Comparison of ENCODE assay signal across 11 mouse cellular contexts in the genomic region with DNA sequence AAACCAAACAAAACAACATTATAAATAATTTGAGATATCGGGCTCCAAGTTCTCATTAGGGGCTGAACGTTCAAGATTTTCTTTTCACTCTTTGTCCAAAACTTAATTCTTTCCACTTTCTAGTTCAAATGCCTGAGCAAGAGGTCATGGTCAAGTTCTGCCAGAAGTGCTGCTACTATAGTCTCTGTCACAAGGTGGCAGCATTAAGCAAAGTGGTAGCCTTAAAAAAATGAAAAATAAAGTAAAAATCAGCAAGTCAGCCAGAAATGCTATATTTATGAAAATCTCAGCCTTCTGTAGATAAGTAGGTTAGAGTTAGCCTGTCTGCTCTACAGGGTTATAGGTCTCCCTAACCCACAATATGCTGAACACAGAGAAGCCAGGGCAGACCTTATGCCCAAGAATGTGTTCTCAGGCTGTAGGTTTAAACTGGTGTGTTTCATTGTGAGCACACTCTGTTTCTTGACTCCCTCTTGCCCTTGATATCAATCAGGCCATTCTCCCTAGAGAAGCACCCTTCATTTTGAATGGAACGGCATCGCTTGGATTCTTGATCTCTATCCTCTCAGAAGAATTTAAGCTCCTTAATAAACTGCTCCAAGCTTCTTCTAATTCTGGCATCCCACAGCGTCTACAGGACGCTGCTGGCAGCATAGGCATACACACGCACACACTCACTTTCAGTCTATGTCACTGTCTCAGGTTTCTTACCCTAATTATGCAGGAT.
DNase-seq lines count a peak whose midpoint lies in the region; ATAC-seq and TF ChIP-seq lines count a peak whose summit lies in the region.
"Had no signal": no experiment of that assay in that cellular context is flagged by ENCODE, and none has a peak within 500 bp of the region (broad histone marks: within the 10 kb centered on the region; RNA-seq: fewer than 3 reads in every experiment).

No protein-coding gene starts in this region.

- no peaks in the 10 kb centered on the region for H3K27me3 ChIP-seq in kidney, embryonic 14.5 days (ENCODE audit: control insufficient read depth, insufficient read depth, low read length)
- H3K27me3 ChIP-seq: megakaryocyte, embryonic 14.5 days had no signal

- 69% methylated on average over 7 of the region's 7 CpGs for WGBS in kidney, embryonic 14.5 days

- no peaks in the 10 kb centered on the region for H3K4me1 ChIP-seq in kidney, embryonic 14.5 days (ENCODE audit: control insufficient read depth, insufficient read depth, low read length)
- no peaks in the 10 kb centered on the region for H3K4me1 ChIP-seq in ES-E14 (ENCODE audit: control insufficient read depth in 2 of 2, insufficient read depth in 2 of 2, low read length in 2 of 2, poor library complexity in 1 of 2)
- H3K4me1 ChIP-seq: megakaryocyte, embryonic 14.5 days had no signal

- no peak overlapping the region for H3K27ac ChIP-seq in kidney, embryonic 14.5 days (ENCODE audit: low read depth, low read length)
- no peak overlapping the region for H3K27ac ChIP-seq in ES-E14 (ENCODE audit: insufficient read depth, low read depth, low read length, poor library complexity, severe bottlenecking)
- peak overlapping the region; percentile 48 for H3K27ac ChIP-seq in left cerebral cortex, adult 2 months

- ATAC-seq in kidney, embryonic 14.5 days (ENCODE audit: low FRiP score, low TSS enrichment): no peak

- peak; percentile 75 for TF ChIP-seq CTCF in left cerebral cortex, adult 2 months (IDR thresholded peaks at IDR 0.05)

- in situ Hi-C loops in ES-E14 (cut with MboI; ENCODE audit: low sequenced_read_pairs in 2 of 2, unreplicated experiment in 2 of 2): no loop called here

- no peaks in the 10 kb centered on the region for H3K36me3 ChIP-seq in kidney, embryonic 14.5 days (ENCODE audit: control insufficient read depth, insufficient read depth, low read length)
- H3K36me3 ChIP-seq in ES-E14 (ENCODE audit: control insufficient read depth, insufficient read depth, low read length, poor library complexity, severe bottlenecking): no peaks in the 10 kb centered on the region

- intact Hi-C loops in left cerebral cortex, adult 2 months (cut with DNase I): loop anchor here (1.0 kb wide), 1 partner anchor 480 kb away; no protein-coding TSS in a partner anchor

- H3K4me2 ChIP-seq in kidney, embryonic 14.5 days (replicated peaks; ENCODE audit: low read depth, low read length): no peak overlapping the region

- H3K4me3 ChIP-seq in kidney, embryonic 14.5 days (ENCODE audit: low read length): no peak overlapping the region
- no peak overlapping the region for H3K4me3 ChIP-seq in ES-E14 (ENCODE audit: insufficient read depth in 1 of 2, low read depth in 1 of 2, low read length in 2 of 2, poor library complexity in 1 of 2, severe bottlenecking in 1 of 2)
- H3K4me3 ChIP-seq in left cerebral cortex, adult 2 months: peak overlapping the region; percentile 16; the same call in 1 of the 2 replicates
- H3K4me3 ChIP-seq: erythroblast, embryonic 14.5 days; megakaryocyte, embryonic 14.5 days had no signal

- no peak overlapping the region for H3K9ac ChIP-seq in kidney, embryonic 14.5 days (ENCODE audit: low read depth, low read length)
- H3K9ac ChIP-seq in ES-E14 (ENCODE audit: insufficient read depth, low read depth, low read length, poor library complexity, severe bottlenecking): no peak overlapping the region

- peak; percentile 15 for DNase-seq in kidney, adult 9 months
- no peak for DNase-seq in ES-E14 (ENCODE audit: low read depth, low spot score)
- DNase-seq in cerebellum, adult 9-10 months: peak; percentile 64
- DNase-seq in left cerebral cortex, adult 2 months (ENCODE audit: extremely low spot score in 1 of 2, low spot score in 2 of 2): peak in 1 of 2 experiments; percentile 41
- DNase-seq in heart, adult 18-20 months: no peak
- no peak for DNase-seq in thymus, postnatal 10 days (ENCODE audit: low spot score in 2 of 2)
- DNase-seq in thymus, postnatal 25 days: no peak
- DNase-seq: kidney, postnatal 25 days had no signal

- no peaks in the 10 kb centered on the region for H3K9me3 ChIP-seq in kidney, embryonic 14.5 days (ENCODE audit: control insufficient read depth, low read length)
- H3K9me3 ChIP-seq in ES-E14 (ENCODE audit: control insufficient read depth, insufficient read depth, low read depth, low read length): no peaks in the 10 kb centered on the region
- H3K9me3 ChIP-seq: megakaryocyte, embryonic 14.5 days had no signal

TF ChIP-seq in ES-E14, 5 proteins besides CTCF, POLR2A, EP300 and RAD21:
- TF ChIP-seq ZNF384 (IDR thresholded peaks at IDR 0.05; ENCODE audit: low read depth, low read length): 0 out of 2 replicates have a peak, but pooled peaks have one; percentile 23
- no peak for TF ChIP-seq CHD2 (IDR thresholded peaks at IDR 0.05; ENCODE audit: low read depth, low read length)

Comparison
In these comparisons a context has a peak if more than half of its experiments do, and no peak if none do; other contexts are left out.
1. DNase-seq: peak in kidney, adult 9 months (single experiment) and cerebellum, adult 9-10 months (single experiment); none in ES-E14 (single experiment), heart, adult 18-20 months (0 of 2), thymus, postnatal 10 days (0 of 2) and thymus, postnatal 25 days (single experiment).